Mouse (Mus musculus) neural tube, embryonic 15.5 days (tissue): ENCODE results near the gene Gfer. TPM values are rescaled to one million over a fixed set of nuclear protein-coding genes. Genes with fewer than 3 reads are reported as not detected.

Experiments used
- ATAC-seq: fragments of 200-750 bp; cut with Nextera tagmentation; 2 replicates; pipeline ENCODE4 v1.8.0; 2017; ENCODE audit warnings: mild to moderate bottlenecking, moderate TSS enrichment, moderate library complexity; ENCODE audit not compliant: low FRiP score
- H3K27ac ChIP-seq: fragments of 300-500 bp; sonication (generic); replicated peaks from 2 replicates; pipeline ENCODE4 v1.5.1; 2015; ENCODE audit warnings: mild to moderate bottlenecking, inconsistent platforms
- H3K27me3 ChIP-seq: fragments of 300-500 bp; sonication (generic); replicated peaks from 2 replicates; pipeline ENCODE4 v1.6.1; 2015; ENCODE audit warnings: inconsistent platforms
- H3K36me3 ChIP-seq: fragments of 300-500 bp; sonication (generic); 2 replicates; pipeline ENCODE4 v1.6.1; 2015; ENCODE audit warnings: inconsistent platforms
- H3K4me1 ChIP-seq: fragments of 300-500 bp; sonication (generic); 2 replicates; pipeline ENCODE4 v1.6.1; 2015; ENCODE audit warnings: inconsistent platforms
- H3K4me2 ChIP-seq: fragments of 300-500 bp; sonication (generic); 2 replicates; pipeline ENCODE4 v1.6.1; 2015; ENCODE audit warnings: inconsistent platforms, mild to moderate bottlenecking, moderate library complexity
- H3K4me3 ChIP-seq: fragments of 300-500 bp; sonication (generic); replicated peaks from 2 replicates; pipeline ENCODE4 v1.5.1; 2015; ENCODE audit warnings: mild to moderate bottlenecking, inconsistent platforms
- H3K9ac ChIP-seq: fragments of 300-500 bp; sonication (generic); replicated peaks from 2 replicates; pipeline ENCODE4 v1.6.1; 2015; ENCODE audit warnings: mild to moderate bottlenecking, inconsistent platforms
- H3K9me3 ChIP-seq: fragments of 300-500 bp; sonication (generic); replicated peaks from 2 replicates; pipeline ENCODE4 v1.6.1; 2016; ENCODE audit warnings: inconsistent platforms
- WGBS: fragments of 180-500 bp; shearing (Covaris S2); methylation state at CpG from one replicate; pipeline ENCODE4 v1.1.7; 2015; ENCODE audit warnings: mixed read lengths; 5-methylcytosine and 5-hydroxymethylcytosine counted together
- polyA plus RNA-seq: library from polyadenylated mRNA; unstranded; fragments of >200 nt; fragmentation: Nextera tagmentation; extraction: Ambion mirVana; gene quantifications from 2 replicates; pipeline ENCODE4 v1.2.1, GENCODE M21; 2015

The Gfer gene
- polyA plus RNA-seq, 1 experiment from 2014 or later: 37.9 TPM

DNA sequence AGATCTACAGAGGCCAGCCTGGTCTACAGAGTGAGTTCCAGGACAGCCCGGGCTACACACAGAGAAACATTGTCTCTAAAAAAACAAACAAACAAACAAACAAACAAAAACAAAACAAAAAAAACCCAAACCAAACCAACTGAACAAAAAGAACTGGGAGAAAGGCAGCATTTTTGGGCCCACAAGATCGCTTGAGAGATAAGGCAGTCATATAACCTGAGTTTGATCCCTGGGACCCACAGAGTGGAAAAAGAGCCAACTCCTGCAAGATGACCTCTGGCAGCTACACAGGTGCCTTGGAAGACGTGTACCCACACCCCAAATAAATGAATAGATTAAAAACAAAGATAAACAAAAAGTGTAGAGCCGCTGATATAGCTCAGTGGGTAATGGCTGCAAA, 41.0 kb downstream of the Gfer start:
- ATAC-seq: no peak
- Histone ChIP-seq H3K9me3 (no peaks in the 10 kb centered on the region), H3K4me1 (peaks cover 25% of the 10 kb centered on the region), H3K36me3 (no peaks in the 10 kb centered on the region), H3K4me2 (no peak overlapping the region), H3K27ac (no peak overlapping the region), H3K9ac (no peak overlapping the region), H3K4me3 (no peak overlapping the region), H3K27me3 (peaks cover 55% of the 10 kb centered on the region)
- WGBS: 81% methylated on average over 4 of the region's 4 CpGs

DNA sequence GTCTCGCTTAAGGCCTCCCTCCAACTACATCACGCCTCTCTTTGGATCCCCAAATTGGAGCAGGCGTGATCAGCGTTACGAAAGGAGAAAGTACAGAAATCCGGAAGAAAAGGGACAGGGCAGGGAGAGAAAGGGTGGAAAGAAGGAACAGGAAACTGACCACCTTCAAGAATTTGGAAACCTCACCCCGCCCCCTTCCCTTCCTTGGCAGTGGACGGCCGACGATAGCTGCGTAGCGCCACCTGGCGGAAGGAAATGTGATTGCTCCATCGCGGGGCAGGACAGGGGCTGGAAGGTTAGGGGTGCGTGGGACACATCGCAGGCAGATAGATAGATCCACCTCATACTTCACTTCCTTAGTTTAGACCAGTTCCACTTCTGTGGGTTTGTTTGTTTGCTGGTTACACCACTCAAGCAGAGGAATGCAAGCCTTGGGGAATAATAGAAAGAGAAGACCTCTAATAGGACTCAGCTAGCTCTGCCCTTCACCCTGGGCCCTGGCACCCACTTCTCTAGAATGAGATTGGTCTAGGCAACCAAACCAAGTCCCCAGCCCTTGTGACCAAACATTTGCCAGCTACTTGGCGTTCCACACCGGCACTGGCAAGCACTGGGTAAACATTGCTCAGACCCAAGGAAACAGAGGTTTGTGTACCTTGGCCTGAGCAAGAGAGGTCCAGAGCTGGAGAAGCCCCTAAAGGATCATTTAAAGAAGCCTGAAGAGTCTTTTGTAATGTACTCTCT, 41.8 kb downstream of the Gfer start:
- H3K4me3 ChIP-seq: peak overlapping the region; percentile 22
- peak overlapping the region; percentile 54 for H3K4me2 ChIP-seq
- no peaks in the 10 kb centered on the region for H3K36me3 ChIP-seq
- no peak overlapping the region; the same call in 1 of the 2 replicates for H3K9ac ChIP-seq
- H3K27ac ChIP-seq: no peak overlapping the region
- H3K9me3 ChIP-seq: no peaks in the 10 kb centered on the region
- H3K4me1 ChIP-seq: peaks cover 31% of the 10 kb centered on the region
- H3K27me3 ChIP-seq: peaks cover 47% of the 10 kb centered on the region
- no peak for ATAC-seq
- 4% methylated on average over 19 of the region's 19 CpGs for WGBS

DNA sequence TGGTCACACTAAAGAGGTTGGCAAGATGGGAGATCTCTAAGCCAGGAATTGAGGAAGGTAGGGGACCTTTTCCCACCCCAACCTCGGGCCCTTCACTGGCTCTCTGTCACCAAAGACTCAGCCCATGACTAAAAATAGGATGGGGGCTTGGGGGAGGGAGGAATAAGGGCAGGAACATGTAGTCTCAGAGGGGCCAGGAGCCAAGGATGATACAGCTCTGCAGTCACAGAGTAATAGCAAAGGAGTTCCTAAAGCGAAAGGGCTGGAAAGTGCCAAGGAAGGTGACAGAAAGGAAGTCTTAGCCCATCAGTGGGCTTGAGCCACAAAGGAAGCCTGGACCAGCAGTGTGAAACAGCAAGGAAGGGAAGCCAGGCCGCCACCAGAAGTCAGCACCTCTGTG, 44.1 kb downstream of the Gfer start:
- H3K4me2 ChIP-seq: no peak overlapping the region
- H3K27ac ChIP-seq: no peak overlapping the region
- WGBS: 72% methylated on average over 3 of the region's 3 CpGs
- H3K9me3 ChIP-seq: no peaks in the 10 kb centered on the region
- H3K9ac ChIP-seq: no peak overlapping the region
- no peak for ATAC-seq
- H3K4me3 ChIP-seq: no peak overlapping the region
- peaks cover 30% of the 10 kb centered on the region for H3K4me1 ChIP-seq
- H3K27me3 ChIP-seq: peaks cover 24% of the 10 kb centered on the region
- H3K36me3 ChIP-seq: no peaks in the 10 kb centered on the region

DNA sequence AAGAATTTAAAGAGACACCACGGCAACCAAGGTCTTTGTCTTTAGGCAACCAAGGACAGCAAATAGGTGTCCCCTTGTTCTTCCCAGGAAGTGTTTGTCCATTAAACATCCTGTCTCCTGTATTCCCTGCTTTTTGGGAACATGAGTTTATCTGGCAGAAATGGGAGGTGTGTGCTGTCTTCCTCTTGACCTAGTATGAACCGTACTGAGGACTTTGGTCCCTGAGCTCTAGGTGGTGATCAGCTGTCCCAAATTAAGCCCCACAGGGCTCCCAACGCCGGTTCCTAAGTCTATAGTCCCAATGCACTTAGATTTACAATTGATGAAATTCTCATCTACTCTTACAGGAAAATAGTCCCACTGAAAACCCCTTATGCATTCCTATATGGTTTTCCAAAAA, 45.2 kb downstream of the Gfer start:
- H3K4me2 ChIP-seq: peak overlapping the region; percentile 95
- no peak for ATAC-seq
- WGBS: 81% methylated on average over 4 of the region's 4 CpGs
- peaks cover 30% of the 10 kb centered on the region for H3K4me1 ChIP-seq
- H3K36me3 ChIP-seq: no peaks in the 10 kb centered on the region
- peak overlapping the region; percentile 98; the same call in 1 of the 2 replicates for H3K9ac ChIP-seq
- no peak overlapping the region for H3K27ac ChIP-seq
- H3K27me3 ChIP-seq: peaks cover 16% of the 10 kb centered on the region
- no peaks in the 10 kb centered on the region for H3K9me3 ChIP-seq
- peak overlapping the region; percentile 84; the same call in 1 of the 2 replicates for H3K4me3 ChIP-seq

DNA sequence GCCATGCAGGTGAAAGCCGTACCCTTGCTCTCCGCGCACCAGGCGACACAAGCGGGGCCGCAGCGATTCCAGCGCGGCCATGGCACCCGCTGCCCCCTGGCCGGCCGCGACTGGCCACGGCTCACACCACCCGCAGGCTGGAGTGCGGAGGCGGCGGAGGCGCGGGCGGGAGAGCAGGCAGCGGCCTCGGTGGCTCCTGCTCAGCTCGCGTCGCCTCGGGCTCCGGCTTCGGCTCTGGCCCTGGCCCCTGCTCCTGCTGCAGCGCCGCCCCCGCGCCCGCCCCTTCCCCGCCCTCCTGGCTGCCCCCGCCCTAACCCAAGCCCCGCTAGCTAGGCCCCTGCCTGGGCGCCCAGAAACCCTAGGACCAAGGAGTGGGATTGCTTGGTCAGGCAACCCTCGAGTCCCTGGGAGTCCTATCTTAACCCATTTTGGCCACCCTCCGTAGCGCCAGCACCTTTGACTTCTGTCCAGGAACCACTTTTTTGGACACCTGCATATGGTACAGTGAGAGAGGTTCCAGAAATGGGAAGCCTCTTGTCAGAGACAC, 45.8 kb downstream of the Gfer start, which contains the start of gene Slc9a3r2:
Slc9a3r2 (minus strand) TSS at position 258 of the 547 bp plus-strand sequence.
- peaks cover 30% of the 10 kb centered on the region for H3K4me1 ChIP-seq
- 1% methylated on average over 39 of the region's 41 CpGs for WGBS

DNA sequence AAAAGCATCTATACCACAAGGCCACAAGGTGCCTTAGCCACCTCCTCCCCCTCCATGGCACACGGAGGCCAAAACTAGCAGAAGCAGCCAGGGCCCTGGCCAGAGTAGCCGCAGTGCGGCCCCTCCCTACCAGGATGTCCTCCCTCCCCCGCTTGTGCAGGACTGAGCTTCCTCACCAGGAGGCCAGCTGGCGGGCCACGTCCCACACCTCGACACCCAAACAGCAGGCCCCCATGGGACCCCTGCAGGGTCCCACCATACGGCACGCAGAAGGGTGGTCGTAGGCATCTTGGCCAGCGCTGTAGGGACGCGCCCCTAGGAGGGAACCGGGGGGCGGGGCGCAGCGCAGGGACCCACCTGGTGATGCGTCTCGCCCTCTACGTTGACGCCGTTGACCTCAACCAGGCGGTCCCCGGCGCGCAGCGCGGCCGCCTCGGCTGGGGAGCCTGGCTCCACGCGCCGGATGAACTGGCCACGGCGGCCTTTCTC, 46.3 kb downstream of the Gfer start:
- peak overlapping the region; percentile 84 for H3K27ac ChIP-seq
- ATAC-seq: peak; percentile 69
- peaks cover 30% of the 10 kb centered on the region for H3K4me1 ChIP-seq
- peak overlapping the region; percentile 98 for H3K9ac ChIP-seq
- no peaks in the 10 kb centered on the region for H3K36me3 ChIP-seq
- peaks cover 13% of the 10 kb centered on the region for H3K27me3 ChIP-seq
- peak overlapping the region; percentile 95 for H3K4me2 ChIP-seq
- peak overlapping the region; percentile 84 for H3K4me3 ChIP-seq
- no peaks in the 10 kb centered on the region for H3K9me3 ChIP-seq
- under 1% methylated on average over 34 of the region's 35 CpGs for WGBS

More for the DNA sequence above, 45.8 kb downstream of the Gfer start, which contains the start of gene Slc9a3r2:
- Histone ChIP-seq H3K27ac (peak within 1 kb of the TSS; percentile 84), H3K27me3 (peaks cover 15% of the 10 kb centered on the region), H3K9ac (peak within 1 kb of the TSS; percentile 98), H3K4me3 (peak within 1 kb of the TSS; percentile 84), H3K36me3 (no peaks in the 10 kb centered on the region), H3K9me3 (no peaks in the 10 kb centered on the region), H3K4me2 (peak within 1 kb of the TSS; percentile 95)
- peak; percentile 82 for ATAC-seq

DNA sequence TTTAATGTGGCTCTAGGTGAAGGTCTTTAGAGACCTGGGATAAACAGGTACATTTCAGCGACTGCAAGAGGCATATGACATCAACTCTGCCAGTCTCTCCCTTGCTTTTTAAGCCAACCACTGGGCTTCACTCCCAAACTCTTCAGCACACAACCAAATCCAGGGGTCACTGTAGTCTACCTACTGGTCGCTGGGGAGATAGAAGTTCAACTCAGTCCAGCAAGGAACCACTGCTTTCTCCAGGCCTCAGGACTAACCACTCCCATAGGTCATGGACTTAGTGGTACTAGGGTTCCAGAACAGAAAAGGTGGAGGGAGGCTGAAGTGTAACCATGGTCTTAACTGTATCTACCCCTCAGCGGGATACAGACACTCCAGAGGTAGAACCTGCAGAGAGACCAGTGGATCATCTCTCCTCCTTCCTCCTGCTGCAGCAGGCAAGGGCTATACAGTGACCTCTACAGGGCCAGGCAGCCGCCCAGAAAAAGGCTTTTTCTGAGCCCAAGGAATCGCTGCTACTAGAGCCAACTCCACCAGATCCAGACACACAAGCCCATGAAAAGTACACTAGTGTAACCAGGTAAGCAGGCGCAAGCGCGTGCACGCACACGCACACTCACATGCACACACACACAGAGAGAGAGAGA, 47.1 kb downstream of the Gfer start:
- no peaks in the 10 kb centered on the region for H3K36me3 ChIP-seq
- no peak for ATAC-seq
- peak overlapping the region; percentile 95 for H3K4me2 ChIP-seq
- H3K27me3 ChIP-seq: peaks cover 13% of the 10 kb centered on the region
- WGBS: 70% methylated on average over 10 of the region's 10 CpGs
- H3K9me3 ChIP-seq: no peaks in the 10 kb centered on the region
- H3K4me1 ChIP-seq: peaks cover 25% of the 10 kb centered on the region
- peak overlapping the region; percentile 98 for H3K9ac ChIP-seq
- peak overlapping the region; percentile 84; the same call in 1 of the 2 replicates for H3K27ac ChIP-seq
- H3K4me3 ChIP-seq: peak overlapping the region; percentile 84

DNA sequence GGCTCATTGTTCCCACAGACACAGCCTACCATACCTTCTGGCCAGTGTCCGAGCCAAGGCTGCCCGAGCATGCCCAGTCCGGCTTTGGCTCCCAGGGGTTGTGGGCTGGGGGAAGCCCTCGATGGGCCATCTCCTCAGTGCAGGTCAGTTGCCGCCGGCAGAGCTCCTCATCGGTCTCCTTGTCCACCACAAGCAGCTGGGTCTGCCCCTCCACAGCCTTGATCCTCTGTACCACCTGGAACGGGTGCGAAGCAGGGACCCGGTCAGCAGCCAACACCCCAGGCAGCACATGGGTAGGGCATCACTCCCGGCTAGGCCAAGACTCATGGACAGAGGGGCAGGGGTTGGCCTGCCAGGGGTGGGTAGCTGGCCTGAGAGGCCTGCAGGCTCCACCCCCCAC, 48.5 kb downstream of the Gfer start:
- H3K9ac ChIP-seq: 0 out of 2 replicates have a peak overlapping the region, but pooled peaks have one; percentile 12
- no peak for ATAC-seq

DNA sequence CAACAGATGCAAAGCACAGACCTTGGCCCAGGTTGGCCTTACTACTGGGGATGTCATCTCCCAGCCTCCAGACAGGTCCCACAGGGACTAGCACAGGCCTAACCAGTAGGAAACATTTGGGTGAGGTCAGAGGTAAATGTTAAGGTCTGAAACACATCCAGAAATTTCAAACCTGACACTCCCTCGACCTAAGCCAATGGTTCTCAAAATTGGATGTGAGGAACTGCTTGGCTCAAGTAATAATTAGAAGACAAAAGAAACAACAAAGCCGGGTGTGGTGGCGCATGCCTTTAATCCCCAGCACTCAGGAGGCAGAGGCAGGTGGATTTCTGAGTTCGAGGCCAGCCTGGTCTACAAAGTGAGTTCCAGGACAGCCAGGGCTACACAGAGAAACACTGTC, 49.6 kb downstream of the Gfer start:
- Histone ChIP-seq H3K9ac (no peak overlapping the region), H3K4me2 (no peak overlapping the region), H3K4me1 (peaks cover 23% of the 10 kb centered on the region), H3K4me3 (no peak overlapping the region), H3K27ac (no peak overlapping the region), H3K9me3 (no peaks in the 10 kb centered on the region), H3K36me3 (0 out of 2 replicates have a peak, but pooled peaks cover 6% of the 10 kb centered on the region), H3K27me3 (peaks cover 4% of the 10 kb centered on the region)
- WGBS: 86% methylated on average over 4 of the region's 4 CpGs
- no peak for ATAC-seq

More for the DNA sequence above, 48.5 kb downstream of the Gfer start:
- H3K27ac ChIP-seq: no peak overlapping the region
- 81% methylated on average over 11 of the region's 11 CpGs for WGBS
- H3K36me3 ChIP-seq: no peaks in the 10 kb centered on the region
- peaks cover 23% of the 10 kb centered on the region for H3K4me1 ChIP-seq
- no peak overlapping the region for H3K4me3 ChIP-seq
- 0 out of 2 replicates have a peak overlapping the region, but pooled peaks have one; percentile 95 for H3K4me2 ChIP-seq
- H3K27me3 ChIP-seq: peaks cover 13% of the 10 kb centered on the region
- no peaks in the 10 kb centered on the region for H3K9me3 ChIP-seq

DNA sequence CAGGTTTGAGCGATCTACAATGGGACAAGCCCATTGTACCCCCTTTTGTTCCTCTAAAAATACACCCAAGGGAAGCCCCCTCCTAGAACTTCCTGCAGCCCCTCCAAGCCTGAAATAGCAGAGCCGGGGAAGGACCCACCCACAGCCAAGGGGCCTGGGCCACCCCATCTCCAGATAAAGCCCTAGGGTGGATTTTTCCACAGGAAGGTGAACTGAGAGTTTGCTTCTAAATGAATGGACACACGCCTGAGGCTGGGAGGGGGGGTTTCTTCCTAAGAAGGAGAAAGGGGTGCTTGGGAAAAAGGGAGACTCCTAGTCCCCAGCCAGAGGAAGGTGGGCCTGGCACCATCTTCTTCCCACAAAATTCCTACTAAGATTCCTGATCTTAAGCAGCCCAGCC, 50.0 kb downstream of the Gfer start:
- Histone ChIP-seq H3K36me3 (peaks cover 8% of the 10 kb centered on the region), H3K4me1 (peaks cover 23% of the 10 kb centered on the region), H3K27ac (no peak overlapping the region; the same call in 1 of the 2 replicates), H3K9me3 (no peaks in the 10 kb centered on the region), H3K4me2 (no peak overlapping the region), H3K27me3 (no peaks in the 10 kb centered on the region), H3K4me3 (no peak overlapping the region), H3K9ac (no peak overlapping the region)
- ATAC-seq: no peak
- 83% methylated on average over 3 of the region's 3 CpGs for WGBS

DNA sequence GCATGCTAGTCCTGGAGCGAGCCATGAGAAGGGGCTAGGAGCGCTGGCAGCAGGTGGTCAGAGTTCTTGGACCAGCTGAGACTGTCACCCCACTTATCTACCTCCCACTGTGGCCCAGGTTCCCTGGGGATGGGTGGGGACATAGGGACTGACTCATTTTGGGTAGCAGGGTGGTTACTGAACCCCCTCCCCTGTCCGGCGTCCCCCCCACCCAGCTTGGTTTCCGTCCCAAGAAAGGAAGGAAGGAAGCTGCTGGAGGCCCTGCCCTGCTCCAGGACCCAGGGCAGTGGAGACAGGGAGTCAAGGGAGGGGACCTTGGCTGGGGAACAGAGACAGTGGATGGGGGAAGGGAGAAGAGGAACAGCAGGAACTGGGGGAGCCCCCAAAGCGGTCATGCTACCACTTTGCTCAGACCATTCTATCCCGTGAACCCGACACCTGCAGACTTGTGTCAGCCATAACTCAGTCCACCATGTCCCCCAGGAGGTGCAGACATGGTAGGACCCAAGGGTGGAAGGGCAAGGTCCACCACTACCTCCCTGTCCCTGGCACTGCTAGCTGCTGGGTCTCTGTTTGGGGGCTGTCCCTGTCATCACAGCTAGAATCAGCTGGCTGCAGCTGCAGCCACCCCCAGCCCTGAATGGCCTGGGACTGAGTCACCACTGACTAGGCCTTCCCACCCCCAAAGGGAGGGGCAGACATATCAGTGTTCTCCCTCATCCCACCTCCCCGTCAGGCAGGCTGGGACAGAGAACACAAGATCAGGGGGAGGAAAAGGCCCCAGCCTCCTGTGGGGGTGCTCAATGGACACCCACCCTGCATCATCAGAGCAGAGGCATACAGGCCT, 50.9 kb downstream of the Gfer start:
- Histone ChIP-seq H3K9ac (no peak overlapping the region), H3K4me1 (peaks cover 17% of the 10 kb centered on the region), H3K27ac (peak overlapping the region; percentile 29; the same call in 1 of the 2 replicates), H3K36me3 (peaks cover 13% of the 10 kb centered on the region), H3K4me2 (0 out of 2 replicates have a peak overlapping the region, but pooled peaks have one; percentile 3), H3K27me3 (no peaks in the 10 kb centered on the region), H3K4me3 (no peak overlapping the region), H3K9me3 (no peaks in the 10 kb centered on the region)
- WGBS: 78% methylated on average over 9 of the region's 9 CpGs
- ATAC-seq: no peak
